Mouse (Mus musculus) CD4-positive, CD25-positive, alpha-beta regulatory T cell, adult 4 months (primary cell): ENCODE data around the gene Ccdc138. TPM values are rescaled to one million over a fixed set of nuclear protein-coding genes. Genes with fewer than 3 reads are reported as not detected.
"Not testable (repeated sequence)": the region's sequence is repeated elsewhere in the genome, so short reads cannot be mapped to it uniquely, and the experiment has no call there.

Experiments used
- ATAC-seq: one replicate; pipeline ENCODE4 v1.8.0; 2017
- polyA plus RNA-seq, 2 experiments: library from polyadenylated mRNA; unstranded; fragments of 100-300 nt; shearing (Covaris generic); gene quantifications; one replicate each; pipeline ENCODE4 v1.2.1; 2017

Gene Ccdc138
- polyA plus RNA-seq = 1 to 10 TPM; 2.7 to 4.4 TPM

GRCm38 (mm10) chr10:58497320-58498284 lies at the start of gene Ccdc138:
Gene Ccdc138, plus strand, starts transcription at chr10:58497948.
- peak; percentile 97 for ATAC-seq

GRCm38 (mm10) chr10:58451575-58451974 lies 46.2 kb upstream of the Ccdc138 start:
- no peak for ATAC-seq

GRCm38 (mm10) chr10:58452185-58452584 lies 45.6 kb upstream of the Ccdc138 start:
- ATAC-seq = no peak

- no peak for ATAC-seq
Observed at GRCm38 (mm10) chr10:58459896-58460295, 37.9 kb upstream of the Ccdc138 start.

- no peak for ATAC-seq
Observed at GRCm38 (mm10) chr10:58477086-58477755, 20.5 kb upstream of the Ccdc138 start.

- ATAC-seq = no peak
Observed at GRCm38 (mm10) chr10:58478071-58478578, 19.6 kb upstream of the Ccdc138 start.

GRCm38 (mm10) chr10:58479954-58480490 lies 17.7 kb upstream of the Ccdc138 start:
- peak; percentile 45 for ATAC-seq

GRCm38 (mm10) chr10:58491031-58491430 lies 6.7 kb upstream of the Ccdc138 start:
- ATAC-seq = no peak

- no peak for ATAC-seq
Observed at GRCm38 (mm10) chr10:58495637-58496036, 2.1 kb upstream of the Ccdc138 start.

GRCm38 (mm10) chr10:58496732-58497131 lies 1.0 kb upstream of the Ccdc138 start:
- ATAC-seq = no peak

GRCm38 (mm10) chr10:58498516-58498915 lies 768 bp downstream of the Ccdc138 start:
- no peak for ATAC-seq

- peak; percentile 91 for ATAC-seq
Observed at GRCm38 (mm10) chr10:58529358-58529757, 31.6 kb downstream of the Ccdc138 start.

GRCm38 (mm10) chr10:58530896-58531790 lies 33.4 kb downstream of the Ccdc138 start:
- no peak for ATAC-seq

GRCm38 (mm10) chr10:58532177-58532576 lies 34.4 kb downstream of the Ccdc138 start:
- ATAC-seq = no peak

- ATAC-seq = not testable (repeated sequence)
Observed at GRCm38 (mm10) chr10:58536276-58536675, 38.5 kb downstream of the Ccdc138 start.

- no peak for ATAC-seq
Observed at GRCm38 (mm10) chr10:58540613-58541012, 42.9 kb downstream of the Ccdc138 start.

GRCm38 (mm10) chr10:58548739-58549138 lies 51.0 kb downstream of the Ccdc138 start:
- ATAC-seq = no peak

GRCm38 (mm10) chr10:58554693-58555387 lies 57.1 kb downstream of the Ccdc138 start:
- no peak for ATAC-seq

GRCm38 (mm10) chr10:58559098-58559497 lies 61.4 kb downstream of the Ccdc138 start:
- ATAC-seq = peak; percentile 77

- ATAC-seq = no peak
Observed at GRCm38 (mm10) chr10:58559901-58560300, 62.2 kb downstream of the Ccdc138 start.

- ATAC-seq = no peak
Observed at GRCm38 (mm10) chr10:58560521-58560920, 62.8 kb downstream of the Ccdc138 start.
